Mouse (Mus musculus): Measurements from ENCODE around the gene Tm2d1. TPM values are rescaled to one million over a fixed set of nuclear protein-coding genes. Genes with fewer than 3 reads are reported as not detected.

The Tm2d1 gene
- polyA plus RNA-seq, 1 experiment from 2014 or later = 113 TPM

DNA sequence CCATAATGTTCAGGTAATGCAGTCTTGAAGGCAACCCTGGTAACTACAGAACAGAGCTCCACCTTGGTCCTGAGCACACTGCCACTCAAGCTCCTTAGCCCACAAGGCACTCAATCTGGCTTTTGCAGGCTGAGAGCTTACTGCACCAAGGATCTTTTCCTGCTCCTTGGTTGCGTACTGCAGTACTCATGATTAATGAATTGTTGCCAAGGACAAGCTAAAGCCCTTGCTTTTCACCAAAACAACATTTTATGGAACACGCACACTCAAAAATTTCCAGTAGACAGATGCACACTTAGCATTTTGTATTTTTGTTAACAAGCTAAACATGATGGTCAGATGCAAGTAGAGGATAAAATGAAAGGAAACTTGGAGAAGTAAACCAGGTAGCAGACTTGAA is 66.0 kb downstream of the Tm2d1 start:
- no peak overlapping the region for H3K27ac ChIP-seq (ENCODE audit: low read depth, low read length)
- 80% methylated on average over 2 of the region's 2 CpGs for WGBS
- no peaks in the 10 kb centered on the region for H3K27me3 ChIP-seq (replicated peaks; ENCODE audit: control insufficient read depth, insufficient read depth, low read length)
- H3K9ac ChIP-seq (ENCODE audit: low read depth, low read length) = no peak overlapping the region
- no peak overlapping the region for H3K4me3 ChIP-seq (ENCODE audit: low read depth, low read length)
- H3K4me1 ChIP-seq (replicated peaks; ENCODE audit: control insufficient read depth, insufficient read depth, low read length) = no peaks in the 10 kb centered on the region
- no peak for ATAC-seq
- no peak for TF ChIP-seq CTCF (IDR thresholded peaks at IDR 0.05; ENCODE audit: low read depth)
- no peaks in the 10 kb centered on the region for H3K36me3 ChIP-seq (ENCODE audit: control insufficient read depth, insufficient read depth)
- H3K9me3 ChIP-seq (ENCODE audit: control insufficient read depth) = no peaks in the 10 kb centered on the region
- H3K4me2 ChIP-seq (replicated peaks; ENCODE audit: low read depth) = no peak overlapping the region

Other genes starting within 250 kb of the Tm2d1 start
- gene Patj, start 12.5 kb upstream of the Tm2d1 start, polyA plus RNA-seq (2015; fragmentation: Nextera tagmentation; extraction: Ambion mirVana) = 12.9 and 20.9 TPM in 2 replicates

All from intestine, postnatal 0 days (tissue).